Mouse (Mus musculus): ENCODE measurements around the gene Dapk1. TPM values are rescaled to one million over a fixed set of nuclear protein-coding genes. Genes with fewer than 3 reads are reported as not detected.

Gene Dapk1
- polyA plus RNA-seq (2015; fragmentation: Nextera tagmentation; extraction: Ambion mirVana) = 3.3 TPM in 2 replicates

GRCm38 (mm10) chr13:60601436-60602415 is at the start of gene Dapk1:
Gene Dapk1, plus strand, starts transcription at chr13:60601947.
- peak within 1 kb of the TSS; percentile 68 for H3K9ac ChIP-seq (ENCODE audit: low read depth, low read length)
- no peaks in the 10 kb centered on the region for H3K36me3 ChIP-seq (ENCODE audit: control insufficient read depth, insufficient read depth)
- H3K4me2 ChIP-seq (replicated peaks; ENCODE audit: low read depth) = peak within 1 kb of the TSS; percentile 95
- no peaks in the 10 kb centered on the region for H3K9me3 ChIP-seq (ENCODE audit: control insufficient read depth)
- under 1% methylated on average over 81 of the region's 90 CpGs for WGBS
- peak within 1 kb of the TSS; percentile 78 for H3K4me3 ChIP-seq (ENCODE audit: low read depth, low read length)
- peaks cover 5% of the 10 kb centered on the region; the same call in 1 of the 2 replicates for H3K27me3 ChIP-seq (replicated peaks; ENCODE audit: control insufficient read depth, insufficient read depth, low read length)
- H3K4me1 ChIP-seq (replicated peaks; ENCODE audit: control insufficient read depth, insufficient read depth, low read length) = 0 out of 2 replicates have a peak, but pooled peaks cover 2% of the 10 kb centered on the region
- peak; percentile 87 for ATAC-seq
- peak; percentile 75 for TF ChIP-seq CTCF (IDR thresholded peaks at IDR 0.05; ENCODE audit: low read depth)
- peak within 1 kb of the TSS; percentile 50 for H3K27ac ChIP-seq (ENCODE audit: low read depth, low read length)

- H3K9ac ChIP-seq (ENCODE audit: low read depth, low read length) = no peak overlapping the region
- no peaks in the 10 kb centered on the region for H3K4me1 ChIP-seq (replicated peaks; ENCODE audit: control insufficient read depth, insufficient read depth, low read length)
- no peaks in the 10 kb centered on the region for H3K9me3 ChIP-seq (ENCODE audit: control insufficient read depth)
- no peak overlapping the region for H3K27ac ChIP-seq (ENCODE audit: low read depth, low read length)
- H3K4me2 ChIP-seq (replicated peaks; ENCODE audit: low read depth) = no peak overlapping the region
- no peak for ATAC-seq
- no peak overlapping the region for H3K4me3 ChIP-seq (ENCODE audit: low read depth, low read length)
- H3K27me3 ChIP-seq (replicated peaks; ENCODE audit: control insufficient read depth, insufficient read depth, low read length) = no peaks in the 10 kb centered on the region
- 68% methylated on average over 3 of the region's 3 CpGs for WGBS
- no peaks in the 10 kb centered on the region for H3K36me3 ChIP-seq (ENCODE audit: control insufficient read depth, insufficient read depth)
- TF ChIP-seq CTCF (IDR thresholded peaks at IDR 0.05; ENCODE audit: low read depth) = no peak
These were observed 48.4 kb upstream of the Dapk1 start for GRCm38 (mm10) chr13:60553326-60553725.

GRCm38 (mm10) chr13:60556476-60556875 is 45.3 kb upstream of the Dapk1 start:
- H3K27ac ChIP-seq (ENCODE audit: low read depth, low read length) = no peak overlapping the region

GRCm38 (mm10) chr13:60556911-60557310 is 44.8 kb upstream of the Dapk1 start:
- no peak overlapping the region for H3K27ac ChIP-seq (ENCODE audit: low read depth, low read length)
- H3K4me2 ChIP-seq (replicated peaks; ENCODE audit: low read depth) = no peak overlapping the region
- no peak overlapping the region for H3K9ac ChIP-seq (ENCODE audit: low read depth, low read length)
- no peak for TF ChIP-seq CTCF (IDR thresholded peaks at IDR 0.05; ENCODE audit: low read depth)
- no peak overlapping the region for H3K4me3 ChIP-seq (ENCODE audit: low read depth, low read length)
- ATAC-seq = no peak
- H3K4me1 ChIP-seq (replicated peaks; ENCODE audit: control insufficient read depth, insufficient read depth, low read length) = no peaks in the 10 kb centered on the region
- H3K9me3 ChIP-seq (ENCODE audit: control insufficient read depth) = no peaks in the 10 kb centered on the region
- no peaks in the 10 kb centered on the region for H3K27me3 ChIP-seq (replicated peaks; ENCODE audit: control insufficient read depth, insufficient read depth, low read length)
- no peaks in the 10 kb centered on the region for H3K36me3 ChIP-seq (ENCODE audit: control insufficient read depth, insufficient read depth)

More at GRCm38 (mm10) chr13:60556476-60556875, 45.3 kb upstream of the Dapk1 start:
- no peak overlapping the region for H3K4me2 ChIP-seq (replicated peaks; ENCODE audit: low read depth)
- no peak overlapping the region for H3K9ac ChIP-seq (ENCODE audit: low read depth, low read length)
- no peaks in the 10 kb centered on the region for H3K27me3 ChIP-seq (replicated peaks; ENCODE audit: control insufficient read depth, insufficient read depth, low read length)
- H3K4me3 ChIP-seq (ENCODE audit: low read depth, low read length) = no peak overlapping the region
- no peak for ATAC-seq
- no peaks in the 10 kb centered on the region for H3K4me1 ChIP-seq (replicated peaks; ENCODE audit: control insufficient read depth, insufficient read depth, low read length)
- H3K36me3 ChIP-seq (ENCODE audit: control insufficient read depth, insufficient read depth) = no peaks in the 10 kb centered on the region
- no peak for TF ChIP-seq CTCF (IDR thresholded peaks at IDR 0.05; ENCODE audit: low read depth)
- H3K9me3 ChIP-seq (ENCODE audit: control insufficient read depth) = no peaks in the 10 kb centered on the region

GRCm38 (mm10) chr13:60564303-60564702 is 37.4 kb upstream of the Dapk1 start:
- no peak overlapping the region for H3K27ac ChIP-seq (ENCODE audit: low read depth, low read length)
- H3K36me3 ChIP-seq (ENCODE audit: control insufficient read depth, insufficient read depth) = no peaks in the 10 kb centered on the region
- no peak overlapping the region for H3K9ac ChIP-seq (ENCODE audit: low read depth, low read length)
- 52% methylated on average over 6 of the region's 6 CpGs for WGBS
- H3K4me2 ChIP-seq (replicated peaks; ENCODE audit: low read depth) = no peak overlapping the region
- H3K4me1 ChIP-seq (replicated peaks; ENCODE audit: control insufficient read depth, insufficient read depth, low read length) = no peaks in the 10 kb centered on the region
- no peak for ATAC-seq
- H3K4me3 ChIP-seq (ENCODE audit: low read depth, low read length) = no peak overlapping the region
- no peak for TF ChIP-seq CTCF (IDR thresholded peaks at IDR 0.05; ENCODE audit: low read depth)
- no peaks in the 10 kb centered on the region for H3K27me3 ChIP-seq (replicated peaks; ENCODE audit: control insufficient read depth, insufficient read depth, low read length)
- no peaks in the 10 kb centered on the region for H3K9me3 ChIP-seq (ENCODE audit: control insufficient read depth)

- Histone ChIP-seq H3K36me3 (ENCODE audit: control insufficient read depth, insufficient read depth) (no peaks in the 10 kb centered on the region), H3K4me1 (replicated peaks; ENCODE audit: control insufficient read depth, insufficient read depth, low read length) (no peaks in the 10 kb centered on the region), H3K4me3 (ENCODE audit: low read depth, low read length) (no peak overlapping the region), H3K4me2 (replicated peaks; ENCODE audit: low read depth) (no peak overlapping the region), H3K9ac (ENCODE audit: low read depth, low read length) (no peak overlapping the region), H3K27me3 (replicated peaks; ENCODE audit: control insufficient read depth, insufficient read depth, low read length) (no peaks in the 10 kb centered on the region), H3K9me3 (ENCODE audit: control insufficient read depth) (no peaks in the 10 kb centered on the region), H3K27ac (ENCODE audit: low read depth, low read length) (no peak overlapping the region)
- WGBS = 86% methylated on average over 1 of the region's 1 CpGs
- TF ChIP-seq CTCF (IDR thresholded peaks at IDR 0.05; ENCODE audit: low read depth) = no peak
- ATAC-seq = no peak
These were observed 32.7 kb upstream of the Dapk1 start for GRCm38 (mm10) chr13:60568934-60569548.
